Mouse (Mus musculus) layer of hippocampus, postnatal 36 days (tissue): ENCODE results near the gene Wdr20. TPM values are rescaled to one million over a fixed set of nuclear protein-coding genes. Genes with fewer than 3 reads are reported as not detected.

Experiments used
- total RNA-seq, 2 experiments: library from RNA; stranded (reverse); gene quantifications; 2 replicates each; pipeline ENCODE4 v1.2.3; 2021

Wdr20 gene
- total RNA-seq, 2 experiments from 2014 or later: 42.2 to 45.1 TPM

Other genes starting within 250 kb of the Wdr20 start
- gene Dync1h1, start 136.5 kb upstream of the Wdr20 start, total RNA-seq: 100 to 1,000 TPM; 282 to 292 TPM
- not detected for gene 1700001K19Rik, start 55.3 kb upstream of the Wdr20 start, total RNA-seq
- gene Hsp90aa1, start 35.2 kb upstream of the Wdr20 start, total RNA-seq: 1,000 to 10,000 TPM; 1,068 to 1,130 TPM
- 10 to 100 TPM; 11.8 TPM for gene Mok, start 103.0 kb downstream of the Wdr20 start, total RNA-seq
- 10 to 100 TPM; 11.6 to 12.4 TPM for gene Zfp839, start 112.3 kb downstream of the Wdr20 start, total RNA-seq
- gene Cinp, start 151.2 kb downstream of the Wdr20 start, total RNA-seq: 10 to 100 TPM; 58.5 to 68.2 TPM
- gene Tecpr2, start 151.3 kb downstream of the Wdr20 start, total RNA-seq: 10 to 100 TPM; 41.6 to 43.2 TPM
- gene Ankrd9, start 241.1 kb downstream of the Wdr20 start, total RNA-seq: 10 to 100 TPM; 12.8 to 14.4 TPM